Mouse (Mus musculus): Measurements from ENCODE around the gene Nuf2. TPM values are rescaled to one million over a fixed set of nuclear protein-coding genes. Genes with fewer than 3 reads are reported as not detected.
A peak's percentile ranks its signal among the peaks of the same experiment; 100 is the strongest.

Nuf2 gene
- polyA plus RNA-seq, 1 experiment from 2014 or later: 45.4 TPM

- Histone ChIP-seq H3K27ac (ENCODE audit: low read depth) (no peak overlapping the region), H3K9me3 (ENCODE audit: control insufficient read depth, low read length) (no peaks in the 10 kb centered on the region), H3K4me2 (ENCODE audit: low read length) (no peak overlapping the region), H3K36me3 (ENCODE audit: control insufficient read depth, insufficient read depth, low read length) (peaks cover 5% of the 10 kb centered on the region; the same call in 1 of the 2 replicates), H3K4me3 (ENCODE audit: low read depth, low read length) (no peak overlapping the region), H3K27me3 (replicated peaks; ENCODE audit: control insufficient read depth, insufficient read depth, low read length) (no peaks in the 10 kb centered on the region), H3K9ac (ENCODE audit: low read length) (no peak overlapping the region), H3K4me1 (replicated peaks; ENCODE audit: control insufficient read depth, insufficient read depth, low read length) (no peaks in the 10 kb centered on the region)
- WGBS: 79% methylated on average over 1 of the region's 1 CpGs
- no peak for DNase-seq (ENCODE audit: low spot score)
- ATAC-seq (replicated peaks; ENCODE audit: low FRiP score, low TSS enrichment, low read depth): no peak
These were observed 39.7 kb downstream of the Nuf2 start for GRCm38 (mm10) chr1:169491561-169491960.

GRCm38 (mm10) chr1:169485408-169485885 lies 45.8 kb downstream of the Nuf2 start:
- DNase-seq (ENCODE audit: low spot score) (no peak), ATAC-seq (replicated peaks; ENCODE audit: low FRiP score, low TSS enrichment, low read depth) (no peak)
- Histone ChIP-seq H3K36me3 (ENCODE audit: control insufficient read depth, insufficient read depth, low read length) (no peaks in the 10 kb centered on the region), H3K9ac (ENCODE audit: low read length) (no peak overlapping the region), H3K4me3 (ENCODE audit: low read depth, low read length) (no peak overlapping the region), H3K4me2 (ENCODE audit: low read length) (no peak overlapping the region), H3K27ac (ENCODE audit: low read depth) (no peak overlapping the region), H3K9me3 (ENCODE audit: control insufficient read depth, low read length) (no peaks in the 10 kb centered on the region), H3K27me3 (replicated peaks; ENCODE audit: control insufficient read depth, insufficient read depth, low read length) (no peaks in the 10 kb centered on the region), H3K4me1 (replicated peaks; ENCODE audit: control insufficient read depth, insufficient read depth, low read length) (no peaks in the 10 kb centered on the region)
- 68% methylated on average over 6 of the region's 6 CpGs for WGBS

- Histone ChIP-seq H3K36me3 (ENCODE audit: control insufficient read depth, insufficient read depth, low read length) (no peaks in the 10 kb centered on the region), H3K4me2 (ENCODE audit: low read length) (no peak overlapping the region), H3K27me3 (replicated peaks; ENCODE audit: control insufficient read depth, insufficient read depth, low read length) (no peaks in the 10 kb centered on the region), H3K27ac (ENCODE audit: low read depth) (no peak overlapping the region), H3K9ac (ENCODE audit: low read length) (no peak overlapping the region), H3K4me1 (replicated peaks; ENCODE audit: control insufficient read depth, insufficient read depth, low read length) (no peaks in the 10 kb centered on the region), H3K9me3 (ENCODE audit: control insufficient read depth, low read length) (no peaks in the 10 kb centered on the region), H3K4me3 (ENCODE audit: low read depth, low read length) (no peak overlapping the region)
- no peak for ATAC-seq (replicated peaks; ENCODE audit: low FRiP score, low TSS enrichment, low read depth)
- DNase-seq (ENCODE audit: low spot score): no peak
- 66% methylated on average over 4 of the region's 4 CpGs for WGBS
These were observed 46.7 kb downstream of the Nuf2 start for GRCm38 (mm10) chr1:169484565-169484964.

- 88% methylated on average over 6 of the region's 6 CpGs for WGBS
- Histone ChIP-seq H3K4me1 (replicated peaks; ENCODE audit: control insufficient read depth, insufficient read depth, low read length) (no peaks in the 10 kb centered on the region), H3K27me3 (replicated peaks; ENCODE audit: control insufficient read depth, insufficient read depth, low read length) (no peaks in the 10 kb centered on the region), H3K9me3 (ENCODE audit: control insufficient read depth, low read length) (no peaks in the 10 kb centered on the region), H3K36me3 (ENCODE audit: control insufficient read depth, insufficient read depth, low read length) (no peaks in the 10 kb centered on the region), H3K4me2 (ENCODE audit: low read length) (no peak overlapping the region), H3K9ac (ENCODE audit: low read length) (no peak overlapping the region), H3K27ac (ENCODE audit: low read depth) (no peak overlapping the region), H3K4me3 (ENCODE audit: low read depth, low read length) (no peak overlapping the region)
- ATAC-seq (replicated peaks; ENCODE audit: low FRiP score, low TSS enrichment, low read depth) (no peak), DNase-seq (ENCODE audit: low spot score) (no peak)
These were observed 48.5 kb downstream of the Nuf2 start for GRCm38 (mm10) chr1:169482596-169483335.

- H3K9ac ChIP-seq (ENCODE audit: low read length): no peak overlapping the region
- H3K4me1 ChIP-seq (replicated peaks; ENCODE audit: control insufficient read depth, insufficient read depth, low read length): no peaks in the 10 kb centered on the region
- 83% methylated on average over 3 of the region's 3 CpGs for WGBS
- H3K27ac ChIP-seq (ENCODE audit: low read depth): no peak overlapping the region
- no peaks in the 10 kb centered on the region for H3K27me3 ChIP-seq (replicated peaks; ENCODE audit: control insufficient read depth, insufficient read depth, low read length)
- H3K36me3 ChIP-seq (ENCODE audit: control insufficient read depth, insufficient read depth, low read length): no peaks in the 10 kb centered on the region
- ATAC-seq (replicated peaks; ENCODE audit: low FRiP score, low TSS enrichment, low read depth): no peak
- H3K4me3 ChIP-seq (ENCODE audit: low read depth, low read length): no peak overlapping the region
- H3K9me3 ChIP-seq (ENCODE audit: control insufficient read depth, low read length): no peaks in the 10 kb centered on the region
- H3K4me2 ChIP-seq (ENCODE audit: low read length): no peak overlapping the region
- DNase-seq (ENCODE audit: low spot score): no peak
These were observed 60.1 kb downstream of the Nuf2 start for GRCm38 (mm10) chr1:169471185-169471584.

- Histone ChIP-seq H3K36me3 (ENCODE audit: control insufficient read depth, insufficient read depth, low read length) (no peaks in the 10 kb centered on the region), H3K4me3 (ENCODE audit: low read depth, low read length) (no peak overlapping the region), H3K9me3 (ENCODE audit: control insufficient read depth, low read length) (no peaks in the 10 kb centered on the region), H3K27ac (ENCODE audit: low read depth) (no peak overlapping the region), H3K4me2 (ENCODE audit: low read length) (no peak overlapping the region), H3K9ac (ENCODE audit: low read length) (no peak overlapping the region), H3K4me1 (replicated peaks; ENCODE audit: control insufficient read depth, insufficient read depth, low read length) (no peaks in the 10 kb centered on the region), H3K27me3 (replicated peaks; ENCODE audit: control insufficient read depth, insufficient read depth, low read length) (no peaks in the 10 kb centered on the region)
- ATAC-seq (replicated peaks; ENCODE audit: low FRiP score, low TSS enrichment, low read depth) (no peak), DNase-seq (ENCODE audit: low spot score) (no peak)
- WGBS: 79% methylated on average over 5 of the region's 5 CpGs
These were observed 63.5 kb downstream of the Nuf2 start for GRCm38 (mm10) chr1:169467791-169468190.

GRCm38 (mm10) chr1:169462386-169463115 lies 68.7 kb downstream of the Nuf2 start:
- Histone ChIP-seq H3K4me3 (ENCODE audit: low read depth, low read length) (no peak overlapping the region), H3K9me3 (ENCODE audit: control insufficient read depth, low read length) (no peaks in the 10 kb centered on the region), H3K4me1 (replicated peaks; ENCODE audit: control insufficient read depth, insufficient read depth, low read length) (no peaks in the 10 kb centered on the region), H3K27me3 (replicated peaks; ENCODE audit: control insufficient read depth, insufficient read depth, low read length) (no peaks in the 10 kb centered on the region), H3K4me2 (ENCODE audit: low read length) (no peak overlapping the region), H3K27ac (ENCODE audit: low read depth) (no peak overlapping the region), H3K9ac (ENCODE audit: low read length) (no peak overlapping the region), H3K36me3 (ENCODE audit: control insufficient read depth, insufficient read depth, low read length) (no peaks in the 10 kb centered on the region)
- 81% methylated on average over 15 of the region's 15 CpGs for WGBS
- no peak for ATAC-seq (replicated peaks; ENCODE audit: low FRiP score, low TSS enrichment, low read depth)
- no peak for DNase-seq (ENCODE audit: low spot score)

- Histone ChIP-seq H3K36me3 (ENCODE audit: control insufficient read depth, insufficient read depth, low read length) (no peaks in the 10 kb centered on the region), H3K9me3 (ENCODE audit: control insufficient read depth, low read length) (no peaks in the 10 kb centered on the region), H3K9ac (ENCODE audit: low read length) (no peak overlapping the region), H3K27me3 (replicated peaks; ENCODE audit: control insufficient read depth, insufficient read depth, low read length) (no peaks in the 10 kb centered on the region), H3K27ac (ENCODE audit: low read depth) (no peak overlapping the region), H3K4me3 (ENCODE audit: low read depth, low read length) (no peak overlapping the region), H3K4me2 (ENCODE audit: low read length) (no peak overlapping the region), H3K4me1 (replicated peaks; ENCODE audit: control insufficient read depth, insufficient read depth, low read length) (no peaks in the 10 kb centered on the region)
- WGBS: 15% methylated on average over 11 of the region's 11 CpGs
- peak; percentile 82 for DNase-seq (ENCODE audit: low spot score)
- ATAC-seq (replicated peaks; ENCODE audit: low FRiP score, low TSS enrichment, low read depth): peak; percentile 77
These were observed 72.0 kb downstream of the Nuf2 start for GRCm38 (mm10) chr1:169459071-169459782.

Measured in intestine, embryonic 14.5 days (tissue).